Mouse (Mus musculus) forebrain, embryonic 10.5 days (tissue): ENCODE measurements around the gene Zbtb9. TPM values are rescaled to one million over a fixed set of nuclear protein-coding genes. Genes with fewer than 3 reads are reported as not detected.
"Not testable (repeated sequence)": the region's sequence is repeated elsewhere in the genome, so short reads cannot be mapped to it uniquely, and the experiment has no call there.

Source experiments
- DNase-seq: peaks from one replicate; pipeline ENCODE4 v3.0.0-alpha.2; 2017; ENCODE audit warnings: low spot score; ENCODE audit errors: extremely low spot score
- H3K27ac ChIP-seq: fragments of 300-500 bp; sonication (generic); 2 replicates; pipeline ENCODE4 v1.5.1; 2016; ENCODE audit warnings: mild to moderate bottlenecking
- H3K27me3 ChIP-seq: fragments of 300-500 bp; sonication (generic); 2 replicates; pipeline ENCODE4 v1.6.1; 2016; ENCODE audit warnings: mild to moderate bottlenecking; ENCODE audit not compliant: poor library complexity, severe bottlenecking
- H3K36me3 ChIP-seq: fragments of 300-500 bp; sonication (generic); replicated peaks from 2 replicates; pipeline ENCODE4 v1.6.1; 2016; ENCODE audit warnings: mild to moderate bottlenecking, moderate library complexity
- H3K4me1 ChIP-seq: fragments of 300-500 bp; sonication (generic); 2 replicates; pipeline ENCODE4 v1.6.1; 2016
- H3K4me3 ChIP-seq: fragments of 300-500 bp; sonication (generic); 2 replicates; pipeline ENCODE4 v1.5.1; 2016; ENCODE audit warnings: mild to moderate bottlenecking, moderate library complexity
- H3K9me3 ChIP-seq: fragments of 300-500 bp; sonication (generic); 2 replicates; pipeline ENCODE4 v1.6.1; 2016; ENCODE audit warnings: mild to moderate bottlenecking, moderate library complexity
- whole genome bisulfite sequencing: fragments of 180-500 bp; shearing (Covaris S2); methylation state at CpG from one replicate; pipeline ENCODE4 v1.1.7; 2016; 5-methylcytosine and 5-hydroxymethylcytosine counted together
- polyA plus RNA-seq: library from polyadenylated mRNA; unstranded; fragments of >200 nt; fragmentation: Nextera tagmentation; extraction: Ambion mirVana; gene quantifications from 2 replicates; pipeline ENCODE4 v1.2.1, GENCODE M21; 2016

The Zbtb9 gene
- polyA plus RNA-seq, 1 experiment from 2014 or later: 17.5 TPM

DNA sequence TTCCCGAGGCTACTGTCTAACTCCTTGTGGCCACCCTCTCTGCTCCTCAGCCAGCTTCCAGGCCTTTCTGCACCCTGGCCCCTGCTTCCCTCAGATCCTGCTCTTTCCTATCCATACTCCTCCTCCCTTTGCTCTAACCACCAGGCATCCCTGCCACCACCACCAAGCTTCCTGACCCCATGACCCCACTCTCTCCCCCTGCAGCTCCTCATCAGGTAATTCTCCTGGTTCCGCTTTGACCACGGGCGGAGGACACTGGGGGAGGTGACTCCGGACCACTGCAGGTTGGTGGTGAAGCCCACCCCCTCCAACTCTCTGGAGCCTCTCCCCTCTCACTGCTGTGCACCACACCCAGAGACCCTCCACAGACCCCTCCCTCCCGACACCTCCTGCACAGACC, 5.5 kb upstream of the Zbtb9 start:
- no peaks in the 10 kb centered on the region for H3K27me3 ChIP-seq
- H3K9me3 ChIP-seq: no peaks in the 10 kb centered on the region
- H3K4me3 ChIP-seq: no peak overlapping the region
- H3K36me3 ChIP-seq: peaks cover 86% of the 10 kb centered on the region
- no peak overlapping the region for H3K27ac ChIP-seq
- DNase-seq: no peak
- 91% methylated on average over 6 of the region's 6 CpGs for WGBS
- H3K4me1 ChIP-seq: peaks cover 22% of the 10 kb centered on the region

DNA sequence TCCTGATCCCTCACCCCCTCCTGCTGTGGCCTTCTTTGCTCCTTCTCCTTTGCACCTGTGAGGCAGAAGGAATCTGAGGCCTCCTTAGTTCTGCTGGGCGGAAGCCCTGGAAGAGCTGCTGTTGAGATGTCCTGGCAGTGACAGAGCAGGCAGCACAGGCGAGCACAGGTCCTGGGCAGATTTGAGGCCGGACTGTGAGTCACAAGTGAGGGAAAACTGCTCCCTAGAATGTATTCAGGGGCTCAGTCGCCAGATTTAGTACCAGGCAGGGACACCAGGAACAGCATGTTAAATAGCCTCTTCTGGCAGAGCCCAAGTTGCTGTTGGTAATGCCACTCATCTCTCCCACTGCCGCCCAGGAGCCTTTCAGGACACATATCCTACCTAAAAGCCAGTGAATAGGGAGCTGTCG, 4.8 kb upstream of the Zbtb9 start:
- WGBS: 87% methylated on average over 6 of the region's 6 CpGs
- H3K27ac ChIP-seq: no peak overlapping the region
- no peak for DNase-seq
- H3K4me3 ChIP-seq: no peak overlapping the region
- no peaks in the 10 kb centered on the region for H3K27me3 ChIP-seq
- H3K9me3 ChIP-seq: no peaks in the 10 kb centered on the region
- H3K4me1 ChIP-seq: peaks cover 22% of the 10 kb centered on the region
- H3K36me3 ChIP-seq: peaks cover 79% of the 10 kb centered on the region

- peaks cover 72% of the 10 kb centered on the region for H3K36me3 ChIP-seq
- DNase-seq: no peak
- no peak overlapping the region for H3K27ac ChIP-seq
- peaks cover 32% of the 10 kb centered on the region for H3K4me1 ChIP-seq
- WGBS: 87% methylated on average over 6 of the region's 6 CpGs
- H3K4me3 ChIP-seq: no peak overlapping the region
- no peaks in the 10 kb centered on the region for H3K27me3 ChIP-seq
- H3K9me3 ChIP-seq: no peaks in the 10 kb centered on the region
Observed at GRCm38 (mm10) chr17:26969257-26969656, 3.7 kb upstream of the Zbtb9 start.

DNA sequence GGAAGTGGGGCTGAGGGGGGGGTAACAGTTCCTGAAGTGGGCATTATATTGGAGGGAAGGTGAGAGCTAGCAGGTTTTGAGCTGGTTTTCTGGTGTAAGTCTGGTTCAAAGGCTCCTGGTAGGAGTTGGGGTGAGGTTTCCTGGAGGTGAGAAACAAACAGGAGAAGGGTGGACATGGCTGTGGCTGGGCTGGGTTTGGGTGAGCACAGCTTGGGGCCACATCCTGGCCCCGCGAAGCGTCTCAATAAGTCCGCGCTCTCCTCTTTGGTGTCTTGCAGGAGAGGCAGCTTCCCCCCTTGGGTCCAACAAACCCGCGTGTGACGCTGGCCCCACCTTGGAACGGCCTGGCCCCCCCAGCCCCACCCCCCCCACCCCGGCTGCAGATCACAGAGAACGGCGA, 2.7 kb upstream of the Zbtb9 start:
- peaks cover 72% of the 10 kb centered on the region for H3K36me3 ChIP-seq
- WGBS: 85% methylated on average over 12 of the region's 12 CpGs

DNA sequence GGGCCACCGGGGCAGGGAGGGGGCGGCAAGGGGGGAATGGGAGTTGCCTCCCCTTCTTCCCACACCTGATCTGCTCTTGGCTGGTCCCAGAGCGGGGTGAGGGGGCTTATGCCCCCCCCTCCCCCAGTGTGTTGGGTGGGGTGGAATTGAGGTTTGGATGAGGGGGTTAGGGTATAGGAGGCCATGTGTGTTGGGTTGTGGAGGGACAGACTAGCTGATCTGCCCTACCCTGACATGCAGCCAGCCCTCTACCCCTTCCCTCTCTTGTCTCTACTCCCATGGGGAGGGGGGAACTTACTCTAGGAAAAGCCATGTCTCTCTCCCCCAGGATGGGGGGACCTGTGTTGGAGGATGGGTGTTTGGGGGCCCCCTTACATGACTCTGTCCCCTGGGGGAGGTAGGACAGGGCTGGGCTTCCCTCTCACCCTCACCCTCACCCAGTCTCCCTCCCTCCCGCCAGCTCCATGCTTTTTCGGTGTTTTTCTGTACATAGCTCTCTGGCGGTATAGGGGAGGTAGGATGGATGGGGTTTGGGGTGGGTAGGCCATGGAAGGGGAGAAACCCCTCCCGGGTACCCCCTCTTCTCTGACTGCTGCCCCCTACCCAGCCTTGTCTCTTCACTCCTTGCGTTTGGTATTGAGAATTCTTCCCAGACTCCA, 1.6 kb upstream of the Zbtb9 start:
- H3K9me3 ChIP-seq: no peaks in the 10 kb centered on the region
- H3K27ac ChIP-seq: peak overlapping the region; percentile 30; the same call in 1 of the 2 replicates
- 58% methylated on average over 8 of the region's 8 CpGs for WGBS
- no peaks in the 10 kb centered on the region for H3K27me3 ChIP-seq
- peaks cover 72% of the 10 kb centered on the region for H3K36me3 ChIP-seq
- DNase-seq: no peak
- H3K4me3 ChIP-seq: peak overlapping the region; percentile 75
- peaks cover 49% of the 10 kb centered on the region for H3K4me1 ChIP-seq

More for the DNA sequence above, 2.7 kb upstream of the Zbtb9 start:
- DNase-seq: no peak
- Histone ChIP-seq H3K27me3 (no peaks in the 10 kb centered on the region), H3K4me1 (peaks cover 40% of the 10 kb centered on the region), H3K9me3 (no peaks in the 10 kb centered on the region), H3K4me3 (no peak overlapping the region), H3K27ac (no peak overlapping the region)

GRCm38 (mm10) chr17:26972107-26972506, 860 bp upstream of the Zbtb9 start:
- no peaks in the 10 kb centered on the region for H3K27me3 ChIP-seq
- peak overlapping the region; percentile 75 for H3K4me3 ChIP-seq
- H3K9me3 ChIP-seq: no peaks in the 10 kb centered on the region
- H3K4me1 ChIP-seq: peaks cover 54% of the 10 kb centered on the region
- 9% methylated on average over 3 of the region's 3 CpGs for WGBS
- DNase-seq: no peak
- H3K36me3 ChIP-seq: peaks cover 72% of the 10 kb centered on the region
- H3K27ac ChIP-seq: peak overlapping the region; percentile 88

GRCm38 (mm10) chr17:26974547-26974946, 1.6 kb downstream of the Zbtb9 start:
- Histone ChIP-seq H3K27ac (no peak overlapping the region), H3K27me3 (no peaks in the 10 kb centered on the region), H3K4me1 (peaks cover 54% of the 10 kb centered on the region), H3K9me3 (no peaks in the 10 kb centered on the region), H3K36me3 (peaks cover 72% of the 10 kb centered on the region), H3K4me3 (peak overlapping the region; percentile 75; the same call in 1 of the 2 replicates)
- WGBS: 95% methylated on average over 15 of the region's 15 CpGs
- DNase-seq: no peak

- H3K9me3 ChIP-seq: no peaks in the 10 kb centered on the region
- peaks cover 73% of the 10 kb centered on the region for H3K36me3 ChIP-seq
- no peaks in the 10 kb centered on the region for H3K27me3 ChIP-seq
- H3K27ac ChIP-seq: no peak overlapping the region
- no peak overlapping the region for H3K4me3 ChIP-seq
- peaks cover 51% of the 10 kb centered on the region for H3K4me1 ChIP-seq
- no peak for DNase-seq
Observed at GRCm38 (mm10) chr17:26975415-26975814, 2.4 kb downstream of the Zbtb9 start.

DNA sequence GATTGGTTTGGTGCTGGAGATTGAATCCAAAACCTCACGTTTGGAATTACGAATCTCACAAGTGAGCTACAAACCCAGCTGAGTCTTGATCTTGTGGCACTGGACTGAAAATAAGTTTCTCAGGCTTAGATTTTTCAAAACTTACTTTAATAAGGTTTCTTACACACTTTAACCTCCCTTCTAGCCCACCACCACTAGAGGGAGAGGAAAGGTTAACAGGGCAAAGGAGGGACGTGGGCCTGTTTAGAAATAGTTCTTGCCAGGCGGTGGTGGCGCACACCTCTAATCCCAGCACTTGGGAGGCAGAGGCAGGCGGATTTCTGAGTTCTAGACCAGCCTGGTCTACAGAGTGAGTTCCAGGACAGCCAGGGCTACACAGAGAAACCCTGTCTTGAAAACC, 4.4 kb downstream of the Zbtb9 start:
- not testable (repeated sequence) for H3K27ac ChIP-seq, H3K9me3 ChIP-seq, H3K27me3 ChIP-seq, H3K4me3 ChIP-seq, DNase-seq
- Histone ChIP-seq H3K4me1 (peaks cover 33% of the 10 kb centered on the region), H3K36me3 (peaks cover 72% of the 10 kb centered on the region)
- 88% methylated on average over 6 of the region's 6 CpGs for WGBS

- 92% methylated on average over 2 of the region's 2 CpGs for WGBS
- H3K36me3 ChIP-seq: peaks cover 69% of the 10 kb centered on the region
- no peak overlapping the region for H3K4me3 ChIP-seq
- no peaks in the 10 kb centered on the region for H3K27me3 ChIP-seq
- peaks cover 21% of the 10 kb centered on the region for H3K4me1 ChIP-seq
- H3K9me3 ChIP-seq: no peaks in the 10 kb centered on the region
- H3K27ac ChIP-seq: no peak overlapping the region
- DNase-seq: no peak
Observed at GRCm38 (mm10) chr17:26979426-26979825, 6.5 kb downstream of the Zbtb9 start.

GRCm38 (mm10) chr17:26981050-26981449, 8.1 kb downstream of the Zbtb9 start:
- no peak for DNase-seq
- Histone ChIP-seq H3K4me1 (peaks cover 8% of the 10 kb centered on the region; the same call in 1 of the 2 replicates), H3K4me3 (no peak overlapping the region), H3K36me3 (peaks cover 52% of the 10 kb centered on the region), H3K27me3 (no peaks in the 10 kb centered on the region), H3K9me3 (no peaks in the 10 kb centered on the region), H3K27ac (no peak overlapping the region)
- WGBS: 79% methylated on average over 2 of the region's 2 CpGs

DNA sequence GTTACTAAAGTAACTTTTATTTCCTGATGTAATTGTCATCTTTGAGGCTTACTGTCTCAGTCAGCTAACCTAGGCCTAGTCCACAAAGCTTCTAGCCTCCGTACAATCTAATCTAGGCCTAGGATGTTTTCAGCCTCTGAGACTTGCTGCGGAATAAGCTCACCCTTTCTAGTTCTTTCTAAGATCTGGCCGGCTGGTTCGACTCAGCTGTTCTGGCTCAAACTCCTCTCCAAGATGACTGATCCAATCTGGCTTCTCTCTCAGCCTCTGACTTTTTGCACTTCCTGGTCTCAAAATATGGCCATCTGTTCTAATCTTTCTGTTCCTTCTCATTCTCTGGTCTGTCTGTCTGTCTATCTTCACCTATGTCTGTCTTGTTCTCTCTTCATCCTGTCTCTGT, 10.4 kb downstream of the Zbtb9 start:
- peaks cover 29% of the 10 kb centered on the region for H3K36me3 ChIP-seq
- DNase-seq: no peak
- no peak overlapping the region for H3K4me3 ChIP-seq
- H3K9me3 ChIP-seq: no peaks in the 10 kb centered on the region
- H3K4me1 ChIP-seq: no peaks in the 10 kb centered on the region
- no peaks in the 10 kb centered on the region for H3K27me3 ChIP-seq
- WGBS: 97% methylated on average over 4 of the region's 4 CpGs
- H3K27ac ChIP-seq: no peak overlapping the region

GRCm38 (mm10) chr17:26985503-26986179, 12.7 kb downstream of the Zbtb9 start:
- no peak overlapping the region for H3K4me3 ChIP-seq
- no peaks in the 10 kb centered on the region for H3K9me3 ChIP-seq
- H3K27me3 ChIP-seq: no peaks in the 10 kb centered on the region
- H3K27ac ChIP-seq: no peak overlapping the region
- H3K36me3 ChIP-seq: peaks cover 7% of the 10 kb centered on the region
- H3K4me1 ChIP-seq: no peaks in the 10 kb centered on the region
- WGBS: 91% methylated on average over 10 of the region's 10 CpGs
- no peak for DNase-seq
